9 mouse cellular contexts compared by ENCODE assay signal in the genomic region with DNA sequence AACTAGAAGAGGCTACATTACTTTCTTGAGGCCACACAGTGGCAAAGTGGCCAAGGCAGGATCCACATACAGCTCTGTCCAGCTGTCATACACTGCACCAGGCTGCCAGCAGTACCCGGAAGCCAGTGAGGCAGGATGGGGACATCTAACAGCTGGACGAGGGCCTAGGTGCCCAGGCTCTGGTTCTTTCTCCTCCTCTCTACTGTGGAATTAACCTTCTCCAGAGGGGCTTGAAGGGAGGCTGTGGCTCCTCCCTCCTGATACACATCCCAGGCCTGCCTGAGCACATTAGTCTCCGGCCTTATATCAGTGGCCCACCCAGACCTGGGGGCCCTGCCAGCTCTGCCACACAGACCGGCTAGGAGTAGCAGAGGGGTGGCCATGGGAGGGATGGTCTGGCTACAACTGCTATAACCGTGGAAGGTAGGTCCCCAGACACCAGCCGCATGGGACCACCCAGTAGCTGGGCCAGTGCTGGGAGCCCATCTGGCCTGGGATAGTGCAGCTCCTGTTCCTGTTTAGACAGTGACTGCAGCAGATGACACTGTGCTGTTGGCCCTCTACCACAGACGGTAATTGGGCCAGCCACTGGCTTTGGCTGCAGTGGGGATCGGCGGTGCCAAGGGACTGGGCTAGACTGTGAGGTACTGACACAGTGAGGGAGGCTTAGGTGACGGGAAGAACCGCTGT. TPM values are rescaled to one million over a fixed set of nuclear protein-coding genes. Genes with fewer than 3 reads are reported as not detected.
A peak's percentile ranks its signal among the peaks of the same experiment; 100 is the strongest.
DNase-seq lines count a peak whose midpoint lies in the region; ATAC-seq and TF ChIP-seq lines count a peak whose summit lies in the region.
"Had no signal": no experiment of that assay in that cellular context is flagged by ENCODE, and none has a peak within 500 bp of the region (broad histone marks: within the 10 kb centered on the region; RNA-seq: fewer than 3 reads in every experiment).

No protein-coding gene starts in this region.

- H3K9me3 ChIP-seq in forebrain, postnatal 0 days (ENCODE audit: low read length): no peaks in the 10 kb centered on the region
- no peaks in the 10 kb centered on the region for H3K9me3 ChIP-seq in intestine, embryonic 15.5 days
- no peaks in the 10 kb centered on the region for H3K9me3 ChIP-seq in neural tube, embryonic 14.5 days (ENCODE audit: control insufficient read depth, low read length)

- intact Hi-C loops in heart, adult 2 months (cut with DNase I): no loop called here
- intact Hi-C loops in heart, postnatal 25 days (cut with DNase I): no loop called here

- peak; percentile 70 for ATAC-seq in forebrain, postnatal 0 days
- ATAC-seq in intestine, embryonic 15.5 days: peak; percentile 46
- peak; percentile 50; the same call in 1 of the 2 replicates for ATAC-seq in neural tube, embryonic 14.5 days (ENCODE audit: low read depth)

- no peak overlapping the region for H3K4me3 ChIP-seq in heart, adult 2 months
- H3K4me3 ChIP-seq in forebrain, postnatal 0 days (ENCODE audit: low read depth, low read length): no peak overlapping the region
- H3K4me3 ChIP-seq in intestine, embryonic 15.5 days (replicated peaks): no peak overlapping the region
- H3K4me3 ChIP-seq in neural tube, embryonic 14.5 days (ENCODE audit: low read depth, low read length): no peak overlapping the region

- no peak for TF ChIP-seq EP300 in heart, adult 2 months (IDR thresholded peaks at IDR 0.05; ENCODE audit: insufficient read depth, low read depth, low read length)

- 58% methylated on average over 11 of the region's 11 CpGs for WGBS in heart, adult 2 months
- 43% methylated on average over 11 of the region's 11 CpGs for WGBS in forebrain, postnatal 0 days
- WGBS in intestine, embryonic 15.5 days: 42% methylated on average over 11 of the region's 11 CpGs
- WGBS in neural tube, embryonic 14.5 days: 49% methylated on average over 11 of the region's 11 CpGs

- peaks cover 16% of the 10 kb centered on the region for H3K4me1 ChIP-seq in heart, adult 2 months (ENCODE audit: control insufficient read depth, insufficient read depth, low read length)
- H3K4me1 ChIP-seq in forebrain, postnatal 0 days (ENCODE audit: insufficient read depth): peaks cover 7% of the 10 kb centered on the region; the same call in 1 of the 2 replicates
- H3K4me1 ChIP-seq in intestine, embryonic 15.5 days (replicated peaks): peaks cover 32% of the 10 kb centered on the region
- H3K4me1 ChIP-seq in neural tube, embryonic 14.5 days (ENCODE audit: control insufficient read depth, insufficient read depth, low read length): peaks cover 25% of the 10 kb centered on the region

- no peak for TF ChIP-seq CTCF in heart, adult 2 months (IDR thresholded peaks at IDR 0.05)
- no peak for TF ChIP-seq CTCF in brain, embryonic 14.5 days (IDR thresholded peaks at IDR 0.05; ENCODE audit: borderline replicate concordance, extremely low read depth, insufficient read depth, insufficient read length)
- TF ChIP-seq CTCF in forebrain, postnatal 0 days (IDR thresholded peaks at IDR 0.05; ENCODE audit: low read depth): no peak

- H3K9ac ChIP-seq in heart, adult 2 months (ENCODE audit: low read depth, low read length): no peak overlapping the region; the same call in 1 of the 2 replicates
- no peak overlapping the region for H3K9ac ChIP-seq in forebrain, postnatal 0 days
- H3K9ac ChIP-seq in intestine, embryonic 15.5 days: peak overlapping the region; percentile 20
- no peak overlapping the region for H3K9ac ChIP-seq in neural tube, embryonic 14.5 days (replicated peaks; ENCODE audit: low read depth, low read length)
- H3K9ac ChIP-seq: liver, embryonic 14.5 days had no signal

- H3K27ac ChIP-seq in heart, adult 2 months: peak overlapping the region; percentile 34
- no peak overlapping the region for H3K27ac ChIP-seq in forebrain, postnatal 0 days (ENCODE audit: low read depth, low read length)
- peak overlapping the region; percentile 76 for H3K27ac ChIP-seq in intestine, embryonic 15.5 days
- no peak overlapping the region for H3K27ac ChIP-seq in neural tube, embryonic 14.5 days (ENCODE audit: low read depth, low read length)
- H3K27ac ChIP-seq: liver, embryonic 14.5 days had no signal

- no peaks in the 10 kb centered on the region for H3K79me2 ChIP-seq in heart, adult 2 months (replicated peaks; ENCODE audit: control insufficient read depth, insufficient read depth, low read length)

- H3K36me3 ChIP-seq in heart, adult 2 months (ENCODE audit: control insufficient read depth, insufficient read depth, low read length): no peaks in the 10 kb centered on the region
- peaks cover 6% of the 10 kb centered on the region for H3K36me3 ChIP-seq in forebrain, postnatal 0 days (ENCODE audit: insufficient read depth)
- H3K36me3 ChIP-seq in intestine, embryonic 15.5 days: no peaks in the 10 kb centered on the region
- H3K36me3 ChIP-seq in neural tube, embryonic 14.5 days (ENCODE audit: control insufficient read depth, insufficient read depth, low read length): no peaks in the 10 kb centered on the region

- no peak for TF ChIP-seq POLR2A in heart, adult 2 months (IDR thresholded peaks at IDR 0.05; ENCODE audit: insufficient read depth, low read depth, low read length)
- no peak for TF ChIP-seq POLR2A in brain, embryonic 14.5 days (IDR thresholded peaks at IDR 0.05; ENCODE audit: borderline replicate concordance, extremely low read depth, insufficient read depth, insufficient read length, poor library complexity, severe bottlenecking)

- H3K27me3 ChIP-seq in heart, adult 2 months (ENCODE audit: control insufficient read depth, insufficient read depth, low read length): no peaks in the 10 kb centered on the region
- no peaks in the 10 kb centered on the region for H3K27me3 ChIP-seq in forebrain, postnatal 0 days (ENCODE audit: insufficient read depth, low read length)
- no peaks in the 10 kb centered on the region for H3K27me3 ChIP-seq in intestine, embryonic 15.5 days (replicated peaks)
- no peaks in the 10 kb centered on the region for H3K27me3 ChIP-seq in neural tube, embryonic 14.5 days (ENCODE audit: control insufficient read depth, insufficient read depth, low read length)

- peak in 1 of 2 experiments; percentile 47 for DNase-seq in heart, adult 2 months
- no peak for DNase-seq in heart, postnatal 25 days (ENCODE audit: low spot score)
- DNase-seq in brain, embryonic 14.5 days (ENCODE audit: low read depth): peak; percentile 71
- DNase-seq in forebrain, postnatal 0 days: peak; percentile 43
- DNase-seq in frontal cortex, postnatal 14 days (ENCODE audit: low spot score in 2 of 2): no peak
- no peak for DNase-seq in spleen, postnatal 4 days (ENCODE audit: low spot score in 2 of 2)

- H3K4me2 ChIP-seq in forebrain, postnatal 0 days (ENCODE audit: low read depth): no peak overlapping the region
- peak overlapping the region; percentile 47 for H3K4me2 ChIP-seq in intestine, embryonic 15.5 days (replicated peaks)
- no peak overlapping the region for H3K4me2 ChIP-seq in neural tube, embryonic 14.5 days (ENCODE audit: low read depth, low read length)

RNA-seq across cellular contexts. Expression of a gene that starts 37.5 kb away (rescaled TPM):
- 10 to 100 TPM; 45.3 to 46.2 TPM for total RNA-seq in heart, adult 2 months (2021)
- polyA plus RNA-seq in heart, adult 2 months (2012; rRNA removed): 91.4 and 128 TPM in 2 replicates
- 10 to 100 TPM; 47.9 to 78.9 TPM for total RNA-seq in heart, postnatal 25 days (2021)
- polyA plus RNA-seq in brain, embryonic 14.5 days (2012; rRNA removed): 12.4 and 17.2 TPM in 2 replicates
- 7.9 and 17.5 TPM in 2 replicates for total RNA-seq in forebrain, postnatal 0 days (2014; rRNA removed)
- polyA plus RNA-seq in forebrain, postnatal 0 days (2015; fragmentation: Nextera tagmentation; extraction: Ambion mirVana): 7.1 and 7.7 TPM in 2 replicates
- 36.8 and 38.5 TPM in 2 replicates for polyA plus RNA-seq in intestine, embryonic 15.5 days (2015; fragmentation: Nextera tagmentation; extraction: Ambion mirVana)
- polyA plus RNA-seq in neural tube, embryonic 14.5 days (2014; fragmentation: Nextera tagmentation; extraction: Ambion mirVana): 2.7 and 14.5 TPM in 2 replicates

RNA-seq across cellular contexts. Expression of a gene that starts 46.9 kb away (rescaled TPM):
- total RNA-seq in heart, adult 2 months (2021): 1 to 10 TPM; 3.6 to 3.8 TPM
- 1.9 and 2.3 TPM in 2 replicates for polyA plus RNA-seq in heart, adult 2 months (2012; rRNA removed)
- 1 to 10 TPM; 3.0 to 3.3 TPM for total RNA-seq in heart, postnatal 25 days (2021)
- 27.7 and 42.1 TPM in 2 replicates for polyA plus RNA-seq in brain, embryonic 14.5 days (2012; rRNA removed)
- total RNA-seq in forebrain, postnatal 0 days (2014; rRNA removed): 114 and 139 TPM in 2 replicates
- polyA plus RNA-seq in forebrain, postnatal 0 days (2015; fragmentation: Nextera tagmentation; extraction: Ambion mirVana): 43.7 and 49.8 TPM in 2 replicates
- 10.3 and 11.7 TPM in 2 replicates for polyA plus RNA-seq in intestine, embryonic 15.5 days (2015; fragmentation: Nextera tagmentation; extraction: Ambion mirVana)
- 57.1 and 65.7 TPM in 2 replicates for polyA plus RNA-seq in neural tube, embryonic 14.5 days (2014; fragmentation: Nextera tagmentation; extraction: Ambion mirVana)

Comparison
In these comparisons a context has a peak if more than half of its experiments do, and no peak if none do; other contexts are left out.
1. DNase-seq: peak in brain, embryonic 14.5 days (single experiment) and forebrain, postnatal 0 days (single experiment); none in heart, postnatal 25 days (single experiment), frontal cortex, postnatal 14 days (0 of 2) and spleen, postnatal 4 days (0 of 2).
2. H3K27ac ChIP-seq: peak in heart, adult 2 months (single experiment) and intestine, embryonic 15.5 days (single experiment); none in forebrain, postnatal 0 days (single experiment) and neural tube, embryonic 14.5 days (single experiment).
3. Peak in every context shown above with its lines, with median percentiles within 50 percentile points of each other: ATAC-seq.